Mouse (Mus musculus): ENCODE results near the gene Plch2.
"Not testable (repeated sequence)": the region's sequence is repeated elsewhere in the genome, so short reads cannot be mapped to it uniquely, and the experiment has no call there.

Plch2 gene

GRCm38 (mm10) chr4:155056724-155057123, at the start of gene Plch2:
Plch2 (minus strand) TSS chr4:155056784.
- no peak for DNase-seq (ENCODE audit: low spot score in 2 of 2)

DNA sequence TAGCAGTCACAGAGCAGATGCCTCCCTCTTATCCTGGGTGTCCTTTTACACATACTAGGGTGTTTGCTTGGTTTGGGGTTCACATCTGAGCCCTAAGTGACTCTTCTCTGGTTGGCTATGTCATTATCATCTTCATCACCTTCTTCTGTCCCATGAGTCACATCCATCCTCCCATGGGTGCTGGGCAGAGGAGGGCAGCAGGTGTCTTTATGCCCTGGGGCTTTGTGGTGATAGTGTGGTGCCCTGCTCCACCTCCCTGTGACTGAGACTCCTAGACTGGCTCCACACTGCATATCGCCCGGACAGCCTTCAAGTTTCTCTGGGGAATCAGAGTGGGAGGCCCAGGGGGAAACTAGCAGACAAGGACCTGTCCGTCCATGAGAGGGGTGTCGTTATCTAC, 42.0 kb upstream of the Plch2 start:
- no peak for DNase-seq (ENCODE audit: low spot score in 2 of 2)

DNA sequence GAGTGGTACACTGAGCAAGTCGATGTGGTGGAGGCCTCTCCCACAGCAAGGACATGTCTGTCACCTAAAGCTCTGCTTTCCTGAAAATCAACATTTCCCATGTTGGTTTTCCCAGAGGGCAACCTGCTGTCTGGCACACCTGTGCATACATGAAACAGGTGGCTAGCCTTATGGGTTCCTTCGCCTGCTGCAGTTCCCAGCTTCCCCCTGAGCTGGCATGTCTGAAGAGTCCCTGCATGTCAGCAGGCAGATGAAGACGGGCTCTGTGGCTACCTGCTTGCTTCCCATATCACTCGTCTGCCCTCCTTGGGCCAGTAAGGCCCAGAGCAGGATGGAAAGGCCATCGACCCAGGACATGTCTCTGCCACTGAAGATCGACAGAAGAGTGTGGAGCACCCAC, 40.9 kb upstream of the Plch2 start:
- no peak for DNase-seq (ENCODE audit: low spot score in 2 of 2)

- no peak for DNase-seq (ENCODE audit: low spot score in 2 of 2)
Measured at GRCm38 (mm10) chr4:155095967-155096366, 39.4 kb upstream of the Plch2 start.

- peak; percentile 77 to 84 for DNase-seq (ENCODE audit: low spot score in 2 of 2)
Measured at GRCm38 (mm10) chr4:155095238-155095900, 38.8 kb upstream of the Plch2 start.

DNA sequence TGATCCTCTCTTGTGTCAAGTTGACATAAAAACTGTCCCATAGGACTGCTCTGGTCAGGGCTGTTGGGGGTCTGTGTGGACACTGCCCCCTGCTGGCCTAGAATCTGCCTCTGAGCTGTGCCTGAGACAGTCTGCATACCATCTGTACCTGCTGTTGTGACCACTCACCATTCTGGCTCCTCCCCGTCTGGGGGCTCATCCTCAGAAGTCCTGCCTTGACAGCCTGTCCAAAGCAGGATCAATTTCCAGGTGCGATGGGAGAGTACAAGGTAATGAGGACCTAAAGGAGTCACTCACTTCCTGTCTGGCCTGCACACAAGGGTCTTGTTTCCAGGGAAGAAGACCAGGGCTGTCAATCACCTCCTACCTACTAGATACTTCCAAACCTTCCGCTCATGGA, 38.0 kb upstream of the Plch2 start:
- DNase-seq (ENCODE audit: low spot score in 2 of 2): peak; percentile 43 to 65

DNA sequence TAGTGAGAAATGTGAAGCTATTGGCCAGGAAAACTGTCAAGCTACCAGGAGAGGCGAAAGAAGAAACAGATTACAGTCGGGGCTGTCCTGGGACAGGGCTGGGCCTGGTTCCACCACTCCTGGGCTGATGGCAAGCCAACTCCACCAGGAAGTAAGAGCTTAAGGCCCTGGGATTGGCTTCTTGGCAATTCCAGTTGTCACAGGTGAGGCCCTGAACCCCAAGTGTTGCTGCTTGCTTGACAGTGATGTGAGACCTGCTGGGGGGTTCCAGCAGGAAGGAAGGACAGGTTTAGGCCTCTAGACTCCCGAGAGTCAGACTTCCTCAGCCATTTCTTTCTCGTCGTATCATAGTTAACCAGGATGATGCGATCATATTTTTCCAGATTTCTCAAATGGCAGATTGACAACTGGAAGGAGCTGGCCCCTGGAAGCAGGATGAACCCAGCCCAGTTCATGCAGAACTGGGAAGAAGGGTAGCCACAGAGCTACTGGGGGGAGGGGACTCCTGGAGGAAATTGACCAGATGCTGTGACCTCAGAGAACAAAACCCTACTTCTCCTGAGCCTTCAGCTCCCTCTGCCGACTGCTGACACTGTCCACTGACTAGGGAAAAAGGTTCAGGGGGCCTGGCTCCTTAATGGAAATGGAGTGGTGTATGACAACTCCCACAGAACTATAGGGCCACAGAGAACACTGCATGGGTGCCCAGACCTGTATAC, 37.0 kb upstream of the Plch2 start:
- no peak for DNase-seq (ENCODE audit: low spot score in 2 of 2)

GRCm38 (mm10) chr4:155092718-155093430, 36.3 kb upstream of the Plch2 start:
- no peak for DNase-seq (ENCODE audit: low spot score in 2 of 2)

GRCm38 (mm10) chr4:155090688-155091449, 34.3 kb upstream of the Plch2 start:
- DNase-seq (ENCODE audit: low spot score in 2 of 2): no peak

GRCm38 (mm10) chr4:155090147-155090546, 33.6 kb upstream of the Plch2 start:
- no peak for DNase-seq (ENCODE audit: low spot score in 2 of 2)

DNA sequence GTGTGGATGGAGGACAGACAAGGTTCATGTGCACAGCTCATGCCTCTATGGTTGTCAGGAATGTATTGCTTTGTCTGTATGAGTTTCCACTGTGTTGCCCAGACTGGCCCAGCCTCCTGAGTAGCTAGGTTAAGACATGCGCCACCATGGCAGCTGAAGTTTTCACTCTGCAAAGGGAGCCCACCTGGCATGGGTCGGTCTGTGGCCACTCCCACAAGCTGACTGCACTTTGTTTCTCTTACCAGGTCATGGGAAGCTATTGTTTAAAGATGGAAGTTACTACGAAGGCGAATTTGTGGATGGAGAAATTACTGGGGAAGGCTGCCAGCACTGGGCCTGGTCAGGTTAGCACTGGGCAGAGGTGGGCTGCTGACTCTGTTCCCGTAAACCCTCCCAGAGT, 32.7 kb upstream of the Plch2 start:
- no peak for DNase-seq (ENCODE audit: low spot score in 2 of 2)

DNA sequence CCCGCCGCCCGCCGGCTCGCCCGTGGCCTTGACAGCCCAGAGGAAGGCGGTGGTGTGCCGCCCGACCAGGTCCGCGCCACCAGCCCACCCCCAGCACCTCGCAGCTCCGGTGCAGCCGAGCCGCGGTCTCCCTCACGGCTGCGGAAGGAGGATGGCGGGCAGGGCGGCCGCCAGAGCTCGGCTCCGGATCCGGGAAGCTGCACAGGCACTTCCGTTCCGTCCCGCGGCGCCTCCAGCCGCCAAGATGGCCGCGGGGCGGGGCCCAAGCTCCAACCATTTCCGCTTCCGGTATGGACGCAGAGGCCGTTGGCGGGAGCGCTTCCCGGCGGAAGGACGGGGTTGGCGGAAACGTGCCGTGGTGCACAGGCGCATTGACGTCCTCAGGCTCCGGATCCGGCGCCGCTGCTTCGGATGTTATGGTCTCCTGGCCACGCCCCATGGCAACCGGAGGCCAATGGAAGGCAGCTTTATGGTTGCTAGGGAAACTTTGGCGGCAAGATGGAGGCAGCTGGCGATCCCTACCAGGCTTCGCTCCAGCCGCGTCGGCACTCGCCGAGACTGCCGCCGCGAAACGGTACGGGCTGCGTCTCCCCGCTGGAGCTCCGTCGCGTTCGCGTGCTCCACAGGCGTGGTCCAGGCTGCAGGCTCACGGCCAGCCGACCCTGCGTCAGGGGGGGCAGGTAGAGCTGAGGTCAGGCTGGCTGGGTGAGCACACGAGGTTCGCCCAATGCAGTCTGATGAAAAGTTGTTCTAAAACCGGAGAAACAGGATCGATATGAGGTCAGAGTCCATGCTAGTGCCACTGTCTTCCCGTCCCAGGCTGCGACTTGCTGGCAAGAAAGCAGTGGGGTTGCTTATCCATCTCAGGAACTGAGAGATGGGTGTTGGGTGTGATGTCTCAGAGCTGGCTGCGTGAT, 29.8 kb upstream of the Plch2 start, which contains the start of the genes Rer1 and Morn1:
TSS of gene Rer1 (minus strand) at position 275 of the 917 bp plus-strand sequence.
TSS of gene Morn1 (plus strand) at position 470 of the 917 bp plus-strand sequence.
- peak; percentile 99 to 100 for DNase-seq (ENCODE audit: low spot score in 2 of 2)

GRCm38 (mm10) chr4:155085206-155086107, 28.9 kb upstream of the Plch2 start:
- peak in 1 of 2 experiments; percentile 15 for DNase-seq (ENCODE audit: low spot score in 2 of 2)

- DNase-seq (ENCODE audit: low spot score in 2 of 2): no peak
Measured at GRCm38 (mm10) chr4:155084351-155084750, 27.8 kb upstream of the Plch2 start.

GRCm38 (mm10) chr4:155083553-155083952, 27.0 kb upstream of the Plch2 start:
- no peak for DNase-seq (ENCODE audit: low spot score in 2 of 2)

GRCm38 (mm10) chr4:155079666-155080065, 23.1 kb upstream of the Plch2 start:
- no peak for DNase-seq (ENCODE audit: low spot score in 2 of 2)

- DNase-seq (ENCODE audit: low spot score in 2 of 2): not testable (repeated sequence)
Measured at GRCm38 (mm10) chr4:155078808-155079207, 22.2 kb upstream of the Plch2 start.

DNA sequence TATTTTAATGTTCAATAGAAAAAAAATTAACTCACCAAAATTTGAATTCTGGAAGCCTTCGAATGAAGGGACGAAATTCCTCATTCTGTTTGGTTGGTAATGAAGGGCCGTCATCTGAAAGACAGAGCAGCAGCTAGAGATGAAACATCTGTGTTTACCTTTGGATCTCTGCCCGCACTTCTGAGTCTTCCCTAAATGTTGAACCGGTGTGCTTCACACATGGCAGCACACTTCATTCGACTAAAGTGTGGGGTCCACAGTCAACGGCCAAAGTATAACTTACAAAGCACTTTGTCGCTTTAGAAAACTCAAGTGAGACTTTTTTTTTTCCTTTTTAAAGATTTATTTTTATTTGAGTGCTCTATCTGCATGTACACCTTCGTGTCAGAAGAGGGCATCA, 20.1 kb upstream of the Plch2 start:
- DNase-seq (ENCODE audit: low spot score in 2 of 2): no peak

- DNase-seq (ENCODE audit: low spot score in 2 of 2): no peak
Measured at GRCm38 (mm10) chr4:155075813-155076212, 19.2 kb upstream of the Plch2 start.

DNA sequence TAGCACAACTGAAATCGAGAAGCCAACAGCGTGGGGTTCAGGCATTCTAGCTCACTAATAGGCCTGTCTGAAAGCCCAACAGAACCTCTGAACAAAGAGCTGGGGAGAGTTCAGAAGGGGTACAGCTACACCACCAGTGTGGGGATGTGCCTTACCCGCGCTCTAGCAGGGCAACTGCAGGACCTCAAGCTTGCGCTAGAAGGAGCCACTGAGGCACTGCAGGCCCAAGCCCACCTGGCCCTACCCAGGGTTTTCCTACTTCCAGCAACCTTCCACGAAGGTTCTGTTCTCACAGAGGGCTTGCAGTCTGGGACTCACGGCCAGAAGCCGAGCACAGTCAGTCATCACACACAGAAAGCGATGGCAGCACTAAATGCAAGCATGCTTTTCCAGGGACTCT, 18.6 kb upstream of the Plch2 start:
- no peak for DNase-seq (ENCODE audit: low spot score in 2 of 2)
